In genomic region chr1:119550064-119550463, GRCm38 (mm10) we compare ENCODE assay signal across 28 mouse cellular contexts.
"Had no signal": no experiment of that assay in that cellular context is flagged by ENCODE, and none has a peak within 500 bp of the region (broad histone marks: within the 10 kb centered on the region; RNA-seq: fewer than 3 reads in every experiment).

No protein-coding gene starts in this region.

- H3K4me1 ChIP-seq: embryonic facial prominence, embryonic 10.5 days; embryonic facial prominence, embryonic 12.5 days; embryonic facial prominence, embryonic 13.5 days; embryonic facial prominence, embryonic 15.5 days; forebrain, embryonic 10.5 days; forebrain, embryonic 12.5 days; forebrain, embryonic 13.5 days; forebrain, embryonic 15.5 days had no signal

- H3K9ac ChIP-seq: embryonic facial prominence, embryonic 12.5 days; embryonic facial prominence, embryonic 13.5 days; embryonic facial prominence, embryonic 15.5 days; forebrain, embryonic 12.5 days; forebrain, embryonic 13.5 days; forebrain, embryonic 15.5 days; forebrain, postnatal 0 days had no signal

- H3K27me3 ChIP-seq: embryonic facial prominence, embryonic 12.5 days; embryonic facial prominence, embryonic 13.5 days; embryonic facial prominence, embryonic 15.5 days; forebrain, embryonic 12.5 days; forebrain, embryonic 13.5 days; forebrain, embryonic 15.5 days had no signal

- DNase-seq: cerebellum, adult 2 months; cerebellum, adult 8-10 months; cerebellum, adult 9-10 months; cerebellum, adult 9-11 months; cerebellum, postnatal 10 days; cerebellum, postnatal 14 days; cerebellum, postnatal 25 days; cerebellum, postnatal 36 days; embryo, embryonic 11 days; forebrain, postnatal 0 days; gastrocnemius, adult 2 months; gastrocnemius, postnatal 10 days; gastrocnemius, postnatal 14 days; gastrocnemius, postnatal 25 days; gastrocnemius, postnatal 36 days; heart, adult 18-20 months; heart, adult 2 months had no signal

- ATAC-seq: forebrain, embryonic 13.5 days; forebrain, embryonic 14.5 days; forebrain, embryonic 15.5 days; forebrain, embryonic 16.5 days; forebrain, postnatal 0 days had no signal

- H3K27ac ChIP-seq: embryonic facial prominence, embryonic 10.5 days; embryonic facial prominence, embryonic 12.5 days; embryonic facial prominence, embryonic 13.5 days; embryonic facial prominence, embryonic 15.5 days; forebrain, embryonic 10.5 days; forebrain, embryonic 12.5 days; forebrain, embryonic 13.5 days; forebrain, embryonic 15.5 days; gastrocnemius, adult 2 months; heart, adult 2 months had no signal

- H3K4me3 ChIP-seq: embryonic facial prominence, embryonic 10.5 days; embryonic facial prominence, embryonic 12.5 days; embryonic facial prominence, embryonic 13.5 days; embryonic facial prominence, embryonic 15.5 days; erythroblast, embryonic 14.5 days; forebrain, embryonic 10.5 days; forebrain, embryonic 12.5 days; forebrain, embryonic 13.5 days; forebrain, embryonic 15.5 days; gastrocnemius, adult 2 months; heart, adult 2 months had no signal

- H3K4me2 ChIP-seq: embryonic facial prominence, embryonic 12.5 days; embryonic facial prominence, embryonic 13.5 days; embryonic facial prominence, embryonic 15.5 days; forebrain, embryonic 12.5 days; forebrain, embryonic 13.5 days; forebrain, embryonic 15.5 days had no signal

- H3K9me3 ChIP-seq: embryonic facial prominence, embryonic 10.5 days; embryonic facial prominence, embryonic 12.5 days; embryonic facial prominence, embryonic 13.5 days; embryonic facial prominence, embryonic 15.5 days; forebrain, embryonic 10.5 days; forebrain, embryonic 12.5 days; forebrain, embryonic 13.5 days; forebrain, embryonic 15.5 days had no signal

- H3K36me3 ChIP-seq: embryonic facial prominence, embryonic 12.5 days; embryonic facial prominence, embryonic 15.5 days; forebrain, embryonic 15.5 days had no signal
